In the genomic region with DNA sequence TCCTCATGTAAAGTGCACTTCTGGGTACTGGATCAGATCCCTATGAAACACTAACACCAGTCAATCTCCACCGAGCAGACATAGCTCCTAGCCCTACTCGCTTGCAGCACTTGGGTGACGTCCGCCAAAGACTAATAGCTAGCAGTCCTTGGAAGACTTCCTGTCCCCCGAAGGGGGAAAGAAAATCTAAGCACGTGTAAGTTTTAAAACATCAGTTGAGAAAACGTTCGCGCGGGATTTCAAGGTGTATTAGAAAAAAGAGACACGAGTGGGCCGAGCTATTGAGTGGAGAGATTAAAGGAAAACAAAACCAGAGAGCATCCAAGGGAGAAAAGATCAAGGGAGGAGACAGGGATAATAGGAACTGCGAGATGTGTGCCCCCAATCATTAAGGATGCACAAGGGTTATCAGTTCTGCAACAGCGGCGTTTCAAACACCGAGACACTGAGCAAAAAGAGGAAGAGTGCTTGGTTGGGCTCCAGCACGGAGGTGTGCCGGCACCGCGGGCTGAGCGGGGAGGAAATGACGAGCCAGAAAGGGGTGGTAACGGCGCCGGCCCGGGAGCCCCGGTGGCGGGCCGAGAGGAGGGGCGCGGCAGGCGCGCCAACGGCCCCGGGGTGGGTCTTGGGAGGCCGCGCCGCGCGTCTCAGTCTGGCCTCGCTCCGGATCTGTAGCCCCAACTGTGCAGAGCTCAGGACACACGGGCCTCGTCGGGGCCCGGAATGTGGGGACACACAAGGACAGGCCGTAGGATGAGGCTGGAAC, we compare ENCODE assay signal across 8 mouse cellular contexts. TPM values are rescaled to one million over a fixed set of nuclear protein-coding genes. Genes with fewer than 3 reads are reported as not detected.
DNase-seq lines count a peak whose midpoint lies in the region; ATAC-seq and TF ChIP-seq lines count a peak whose summit lies in the region.

No protein-coding gene starts in this region.

- H3K4me1 ChIP-seq in erythroblast, embryonic 14.5 days (ENCODE audit: control insufficient read depth) = peaks cover 72% of the 10 kb centered on the region
- peaks cover 47% of the 10 kb centered on the region for H3K4me1 ChIP-seq in heart, embryonic 13.5 days
- peaks cover 12% of the 10 kb centered on the region for H3K4me1 ChIP-seq in kidney, postnatal 0 days (replicated peaks; ENCODE audit: insufficient read depth, low read length)
- peaks cover 33% of the 10 kb centered on the region for H3K4me1 ChIP-seq in liver, embryonic 11.5 days (replicated peaks; ENCODE audit: control insufficient read depth, insufficient read depth, low read length)

- ATAC-seq in heart, embryonic 13.5 days (ENCODE audit: extremely low read depth, insufficient number of reproducible peaks, low FRiP score, low TSS enrichment) = peak; percentile 12
- peak; percentile 48 for ATAC-seq in kidney, postnatal 0 days (replicated peaks; ENCODE audit: low FRiP score, low read depth)
- peak; percentile 40 for ATAC-seq in liver, embryonic 11.5 days (replicated peaks; ENCODE audit: low FRiP score)
- ATAC-seq in monocyte, adult 5-6 weeks (replicated peaks; ENCODE audit: insufficient number of reproducible peaks, low FRiP score, low TSS enrichment, poor library complexity, severe bottlenecking) = peak; percentile 51

- peak overlapping the region; percentile 100 for H3K27ac ChIP-seq in heart, embryonic 13.5 days (replicated peaks)
- H3K27ac ChIP-seq in kidney, postnatal 0 days = peak overlapping the region; percentile 98
- H3K27ac ChIP-seq in liver, embryonic 11.5 days (ENCODE audit: low read depth, low read length) = peak overlapping the region; percentile 100

- H3K27me3 ChIP-seq in erythroblast, embryonic 14.5 days (ENCODE audit: control insufficient read depth) = no peaks in the 10 kb centered on the region
- H3K27me3 ChIP-seq in heart, embryonic 13.5 days (replicated peaks) = no peaks in the 10 kb centered on the region
- no peaks in the 10 kb centered on the region for H3K27me3 ChIP-seq in kidney, postnatal 0 days (ENCODE audit: insufficient read depth, low read length)
- no peaks in the 10 kb centered on the region for H3K27me3 ChIP-seq in liver, embryonic 11.5 days (replicated peaks; ENCODE audit: control insufficient read depth, insufficient read depth, low read length)
- H3K27me3 ChIP-seq in splenic B cell, adult 2 months (ENCODE audit: control insufficient read depth, insufficient read depth, low read length, poor library complexity, severe bottlenecking) = no peaks in the 10 kb centered on the region

- peak overlapping the region; percentile 99 for H3K9ac ChIP-seq in heart, embryonic 13.5 days
- peak overlapping the region; percentile 85 for H3K9ac ChIP-seq in kidney, postnatal 0 days (ENCODE audit: low read depth, low read length)
- peak overlapping the region; percentile 97 for H3K9ac ChIP-seq in liver, embryonic 11.5 days (ENCODE audit: low read depth, low read length)

- H3K4me3 ChIP-seq in erythroblast, embryonic 14.5 days (replicated peaks) = peak overlapping the region; percentile 70
- H3K4me3 ChIP-seq in heart, embryonic 13.5 days = peak overlapping the region; percentile 91
- peak overlapping the region; percentile 57 for H3K4me3 ChIP-seq in kidney, postnatal 0 days (replicated peaks; ENCODE audit: low read depth, low read length)
- peak overlapping the region; percentile 85 for H3K4me3 ChIP-seq in liver, embryonic 11.5 days (ENCODE audit: low read depth, low read length)

- H3K4me2 ChIP-seq in heart, embryonic 13.5 days = peak overlapping the region; percentile 85
- H3K4me2 ChIP-seq in kidney, postnatal 0 days (ENCODE audit: low read length) = peak overlapping the region; percentile 66
- peak overlapping the region; percentile 79 for H3K4me2 ChIP-seq in liver, embryonic 11.5 days

- H3K9me3 ChIP-seq in erythroblast, embryonic 14.5 days (ENCODE audit: control insufficient read depth, low read length) = no peaks in the 10 kb centered on the region
- H3K9me3 ChIP-seq in heart, embryonic 13.5 days = no peaks in the 10 kb centered on the region
- no peaks in the 10 kb centered on the region for H3K9me3 ChIP-seq in kidney, postnatal 0 days (replicated peaks; ENCODE audit: low read length)
- no peaks in the 10 kb centered on the region for H3K9me3 ChIP-seq in liver, embryonic 11.5 days (ENCODE audit: control insufficient read depth, low read length)

- peak; percentile 63 for TF ChIP-seq POLR2A in brain, embryonic 14.5 days (IDR thresholded peaks at IDR 0.05; ENCODE audit: borderline replicate concordance, extremely low read depth, insufficient read depth, insufficient read length, poor library complexity, severe bottlenecking)

- peaks cover 60% of the 10 kb centered on the region for H3K36me3 ChIP-seq in erythroblast, embryonic 14.5 days (ENCODE audit: control insufficient read depth)
- peaks cover 22% of the 10 kb centered on the region for H3K36me3 ChIP-seq in heart, embryonic 13.5 days
- H3K36me3 ChIP-seq in kidney, postnatal 0 days (ENCODE audit: insufficient read depth, low read length) = 0 out of 2 replicates have a peak, but pooled peaks cover 9% of the 10 kb centered on the region
- peaks cover 5% of the 10 kb centered on the region; the same call in 1 of the 2 replicates for H3K36me3 ChIP-seq in liver, embryonic 11.5 days (ENCODE audit: control insufficient read depth, insufficient read depth, low read length)
- peaks cover 6% of the 10 kb centered on the region for H3K36me3 ChIP-seq in splenic B cell, adult 2 months (ENCODE audit: control insufficient read depth, insufficient read depth, low read length, poor library complexity, severe bottlenecking)

- WGBS in heart, embryonic 13.5 days = 0% methylated on average over 46 of the region's 47 CpGs
- WGBS in kidney, postnatal 0 days = under 1% methylated on average over 47 of the region's 47 CpGs
- WGBS in liver, embryonic 11.5 days = under 1% methylated on average over 46 of the region's 47 CpGs

- peak; percentile 90 for DNase-seq in CD4-positive helper T cell, adult 2 months (ENCODE audit: low read depth, low spot score)
- peak; percentile 78 for DNase-seq in brain, embryonic 14.5 days (ENCODE audit: low read depth)
- DNase-seq in kidney, postnatal 0 days (ENCODE audit: low spot score) = peak; percentile 84
- DNase-seq in liver, embryonic 11.5 days (ENCODE audit: low spot score) = peak; percentile 81
- peak; percentile 92 for DNase-seq in splenic B cell, adult 2 months (ENCODE audit: low read depth, low spot score)

- no peak for TF ChIP-seq CTCF in brain, embryonic 14.5 days (IDR thresholded peaks at IDR 0.05; ENCODE audit: borderline replicate concordance, extremely low read depth, insufficient read depth, insufficient read length)
- TF ChIP-seq CTCF in kidney, postnatal 0 days (IDR thresholded peaks at IDR 0.05; ENCODE audit: low read depth) = no peak

RNA-seq across cellular contexts. Expression of a gene that starts 1.0 kb away (rescaled TPM):
- 99.1 and 121 TPM in 2 replicates for polyA plus RNA-seq in brain, embryonic 14.5 days (2012; rRNA removed)
- polyA plus RNA-seq in erythroblast, embryonic 14.5 days (2012) = 1.3 and 1.7 TPM in 2 replicates
- 9.9 and 10.5 TPM in 2 replicates for polyA plus RNA-seq in heart, embryonic 13.5 days (2015; fragmentation: Nextera tagmentation; extraction: Ambion mirVana)
- polyA plus RNA-seq in kidney, postnatal 0 days (2015; fragmentation: Nextera tagmentation; extraction: Ambion mirVana) = 8.0 and 8.1 TPM in 2 replicates
- 18.7 and 20.4 TPM in 2 replicates for polyA plus RNA-seq in liver, embryonic 11.5 days (2014; fragmentation: Nextera tagmentation; extraction: Ambion mirVana)
- total RNA-seq in monocyte, adult 5-6 weeks (2017) = 23.0 to 41.0 TPM (median 25.3 TPM) in 3 replicates

RNA-seq across cellular contexts. Expression of a gene that starts 1.1 kb away (rescaled TPM):
- polyA plus RNA-seq in brain, embryonic 14.5 days (2012; rRNA removed) = 24.1 and 32.8 TPM in 2 replicates
- 1.1 and 2.0 TPM in 2 replicates for polyA plus RNA-seq in erythroblast, embryonic 14.5 days (2012)
- polyA plus RNA-seq in heart, embryonic 13.5 days (2015; fragmentation: Nextera tagmentation; extraction: Ambion mirVana) = 44.3 and 44.6 TPM in 2 replicates
- 77.5 and 82.6 TPM in 2 replicates for polyA plus RNA-seq in kidney, postnatal 0 days (2015; fragmentation: Nextera tagmentation; extraction: Ambion mirVana)
- polyA plus RNA-seq in liver, embryonic 11.5 days (2014; fragmentation: Nextera tagmentation; extraction: Ambion mirVana) = 76.8 and 80.2 TPM in 2 replicates
- 106 to 120 TPM (median 118 TPM) in 3 replicates for total RNA-seq in monocyte, adult 5-6 weeks (2017)

RNA-seq across cellular contexts. Expression of a gene that starts 24.0 kb away (rescaled TPM):
- polyA plus RNA-seq in brain, embryonic 14.5 days (2012; rRNA removed) = 0.26 and 0.36 TPM in 2 replicates
- polyA plus RNA-seq in erythroblast, embryonic 14.5 days (2012) = 0.03 TPM in 1 of 2 replicates, not detected in the other
- 182 and 204 TPM in 2 replicates for polyA plus RNA-seq in heart, embryonic 13.5 days (2015; fragmentation: Nextera tagmentation; extraction: Ambion mirVana)
- 0.80 and 0.93 TPM in 2 replicates for polyA plus RNA-seq in kidney, postnatal 0 days (2015; fragmentation: Nextera tagmentation; extraction: Ambion mirVana)
- polyA plus RNA-seq in liver, embryonic 11.5 days (2014; fragmentation: Nextera tagmentation; extraction: Ambion mirVana) = 2.5 and 3.0 TPM in 2 replicates
- total RNA-seq in monocyte, adult 5-6 weeks (2017) = 0.39 TPM in 1 of 3 replicates, not detected in the others

RNA-seq across cellular contexts. Expression of a gene that starts 42.6 kb away (rescaled TPM):
- 6.5 and 8.2 TPM in 2 replicates for polyA plus RNA-seq in brain, embryonic 14.5 days (2012; rRNA removed)
- polyA plus RNA-seq in erythroblast, embryonic 14.5 days (2012) = 34.5 and 96.9 TPM in 2 replicates
- polyA plus RNA-seq in heart, embryonic 13.5 days (2015; fragmentation: Nextera tagmentation; extraction: Ambion mirVana) = 8.8 and 9.0 TPM in 2 replicates
- polyA plus RNA-seq in kidney, postnatal 0 days (2015; fragmentation: Nextera tagmentation; extraction: Ambion mirVana) = 0.62 and 1.2 TPM in 2 replicates
- polyA plus RNA-seq in liver, embryonic 11.5 days (2014; fragmentation: Nextera tagmentation; extraction: Ambion mirVana) = 68.1 and 68.7 TPM in 2 replicates
- 5.9 TPM in 1 of 3 replicates, not detected in the others for total RNA-seq in monocyte, adult 5-6 weeks (2017)

RNA-seq across cellular contexts. Expression of a gene that starts 46.0 kb away (rescaled TPM):
- 0.14 TPM in 2 replicates for polyA plus RNA-seq in brain, embryonic 14.5 days (2012; rRNA removed)
- polyA plus RNA-seq in erythroblast, embryonic 14.5 days (2012) = 1.5 and 1.6 TPM in 2 replicates
- 0.23 and 0.24 TPM in 2 replicates for polyA plus RNA-seq in heart, embryonic 13.5 days (2015; fragmentation: Nextera tagmentation; extraction: Ambion mirVana)
- polyA plus RNA-seq in kidney, postnatal 0 days (2015; fragmentation: Nextera tagmentation; extraction: Ambion mirVana) = 3.6 and 3.9 TPM in 2 replicates
- 1.0 and 2.0 TPM in 2 replicates for polyA plus RNA-seq in liver, embryonic 11.5 days (2014; fragmentation: Nextera tagmentation; extraction: Ambion mirVana)
- total RNA-seq in monocyte, adult 5-6 weeks (2017) = 0.95 to 2.9 TPM (median 2.3 TPM) in 3 replicates

Comparison
In these comparisons a context has a peak if more than half of its experiments do, and no peak if none do; other contexts are left out.
1. Peak in every context shown above with its lines: DNase-seq, ATAC-seq, H3K4me3 ChIP-seq and H3K27ac ChIP-seq.
2. RNA of a gene that starts 24.0 kb away (polyA plus RNA-seq): 182 to 204 TPM in heart, embryonic 13.5 days; 2.5 to 3.0 TPM in liver, embryonic 11.5 days, 0.80 to 0.93 TPM in kidney, postnatal 0 days, 0.26 to 0.36 TPM in brain, embryonic 14.5 days and 0.03 TPM in erythroblast, embryonic 14.5 days; every median in the first group is over 10 times any median in the second.